Mouse (Mus musculus): Measurements from ENCODE around the gene Wrb. TPM values are rescaled to one million over a fixed set of nuclear protein-coding genes. Genes with fewer than 3 reads are reported as not detected.

The Wrb gene
- polyA plus RNA-seq (2015; fragmentation: Nextera tagmentation; extraction: Ambion mirVana) = 20.1 and 22.4 TPM in 2 replicates

GRCm38 (mm10) chr16:96145110-96145800 is at the start of gene Wrb:
Wrb (plus strand) TSS chr16:96145407.

DNA sequence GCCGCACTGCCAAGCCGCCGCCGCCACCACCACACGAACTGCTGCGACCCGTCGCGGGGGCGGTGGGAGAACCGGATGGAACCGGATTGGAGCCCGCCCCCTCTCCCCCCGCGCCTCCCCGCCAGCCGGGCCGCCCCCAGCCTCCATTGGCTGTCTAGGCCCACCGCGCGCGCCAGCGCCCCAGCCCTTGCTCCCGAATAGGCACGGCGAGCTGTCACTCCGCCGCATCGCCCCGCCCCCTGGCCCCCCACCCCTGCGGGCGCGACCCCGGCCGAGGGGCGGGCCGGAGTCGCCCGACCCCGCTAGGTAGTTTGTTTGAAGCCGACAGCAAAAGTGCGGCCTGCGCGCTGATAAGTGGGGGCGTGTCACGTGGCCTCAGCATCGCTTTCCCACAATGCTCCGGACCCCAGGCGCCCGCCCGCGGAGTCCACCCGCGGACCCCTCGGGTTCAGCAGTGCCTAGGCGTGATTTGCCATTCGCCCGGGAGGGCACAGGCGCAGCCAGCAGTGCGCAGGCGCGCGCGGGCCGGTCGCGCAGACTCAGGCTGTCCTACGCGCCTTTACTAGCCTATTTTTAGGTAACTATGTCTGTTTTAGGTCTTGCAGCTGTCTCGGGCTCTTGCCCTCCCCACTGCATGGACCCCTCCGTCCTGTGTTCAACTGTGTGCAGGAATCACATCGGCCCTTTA is 17.4 kb upstream of the Wrb start, which contains the start of gene Hmgn1:
Gene Hmgn1, minus strand, starts transcription at position 73 of the 688 bp plus-strand sequence.

GRCm38 (mm10) chr16:96191531-96192506 is 46.6 kb downstream of the Wrb start, which contains the start of gene Lca5l:
Lca5l (minus strand) TSS chr16:96192271.

DNA sequence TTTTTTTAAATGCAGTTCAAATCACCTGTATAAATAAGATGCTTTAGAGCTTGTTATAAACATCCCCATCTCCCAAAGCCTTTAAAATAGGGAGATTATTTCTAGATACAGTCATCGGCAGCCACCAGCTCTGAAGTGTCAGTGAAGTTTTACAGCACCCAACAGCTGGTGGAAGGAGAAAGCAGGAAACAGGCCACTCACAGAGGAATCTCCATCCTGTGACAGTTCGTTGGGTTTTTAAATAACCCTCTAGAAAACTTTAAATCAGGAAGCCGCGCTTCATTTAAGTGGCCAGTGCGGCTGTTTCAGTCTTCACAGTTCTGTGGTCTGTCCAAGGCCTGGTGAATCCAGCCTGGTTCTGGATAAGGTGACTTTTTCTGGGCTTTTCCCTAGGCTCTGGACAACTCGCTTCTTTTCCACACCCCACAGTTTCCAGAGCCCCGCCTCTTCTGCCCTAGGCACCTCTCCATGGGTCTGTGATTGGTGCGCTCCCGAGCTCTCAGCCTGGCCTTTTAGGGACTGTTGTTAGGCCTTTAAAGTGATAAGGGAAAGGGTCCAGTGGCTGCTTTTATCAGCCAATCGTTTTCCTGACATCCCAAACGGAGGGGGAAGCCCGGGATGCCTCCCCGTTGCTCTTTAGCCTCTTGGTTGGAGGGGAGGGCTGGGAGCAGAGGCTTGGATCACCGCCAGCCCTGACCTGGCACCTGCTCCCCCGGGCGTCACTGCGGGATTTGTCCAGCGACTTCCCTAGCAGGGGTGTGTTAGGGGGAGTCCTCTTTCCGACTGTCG is 54.9 kb downstream of the Wrb start, which contains the start of gene Sh3bgr:
Gene Sh3bgr, plus strand, starts transcription at position 538 of the 789 bp plus-strand sequence.

Other genes with a start within 250 kb of the Wrb start
- 37.1 and 46.8 TPM in 2 replicates for gene Psmg1, start 154.4 kb upstream of the Wrb start, polyA plus RNA-seq (2015; fragmentation: Nextera tagmentation; extraction: Ambion mirVana)
- gene Brwd1, start 62.9 kb upstream of the Wrb start, polyA plus RNA-seq (2015; fragmentation: Nextera tagmentation; extraction: Ambion mirVana) = 48.8 and 51.7 TPM in 2 replicates
- gene Hmgn1, start 17.7 kb upstream of the Wrb start, polyA plus RNA-seq (2015; fragmentation: Nextera tagmentation; extraction: Ambion mirVana) = 179 and 276 TPM in 2 replicates
- 1.7 and 2.1 TPM in 2 replicates for gene Lca5l, start 46.9 kb downstream of the Wrb start, polyA plus RNA-seq (2015; fragmentation: Nextera tagmentation; extraction: Ambion mirVana)
- 513 and 524 TPM in 2 replicates for gene Sh3bgr, start 55.0 kb downstream of the Wrb start, polyA plus RNA-seq (2015; fragmentation: Nextera tagmentation; extraction: Ambion mirVana)
- 0.12 TPM in 1 of 2 replicates, not detected in the other for gene B3galt5, start 90.4 kb downstream of the Wrb start, polyA plus RNA-seq (2015; fragmentation: Nextera tagmentation; extraction: Ambion mirVana)